Mouse (Mus musculus) brain, embryonic 14.5 days (tissue): Measurements from ENCODE around the gene Serhl. TPM values are rescaled to one million over a fixed set of nuclear protein-coding genes. Genes with fewer than 3 reads are reported as not detected.

Experiments used
- DNase-seq: peaks from one replicate; pipeline ENCODE4 v3.0.0-alpha.2; 2011; ENCODE audit warnings: low read depth
- CTCF ChIP-seq: fragments of 200-500 bp; IDR thresholded peaks from 2 replicates; pipeline ENCODE4 v1.5.1; 2012; ENCODE audit warnings: inconsistent platforms, mild to moderate bottlenecking, moderate library complexity, borderline replicate concordance; ENCODE audit not compliant: insufficient read depth, insufficient read length; ENCODE audit errors: extremely low read depth
- POLR2A ChIP-seq: fragments of 200-500 bp; IDR thresholded peaks from 2 replicates; pipeline ENCODE4 v1.6.1; 2012; ENCODE audit warnings: mild to moderate bottlenecking, inconsistent platforms, borderline replicate concordance; ENCODE audit not compliant: poor library complexity, insufficient read depth, insufficient read length, severe bottlenecking; ENCODE audit errors: extremely low read depth
- polyA plus RNA-seq: library from polyadenylated mRNA; depleted of rRNA; stranded (reverse); fragments of >200 nt; gene quantifications from 2 replicates; pipeline ENCODE4 v1.2.3, GENCODE M21; 2012

Gene Serhl
- polyA plus RNA-seq, 1 experiment: 7.6 TPM

GRCm38 (mm10) chr15:83088495-83089428, 544 bp upstream of the Serhl start:
- TF ChIP-seq POLR2A (no peak), CTCF (no peak)
- peak; percentile 44 for DNase-seq

DNA sequence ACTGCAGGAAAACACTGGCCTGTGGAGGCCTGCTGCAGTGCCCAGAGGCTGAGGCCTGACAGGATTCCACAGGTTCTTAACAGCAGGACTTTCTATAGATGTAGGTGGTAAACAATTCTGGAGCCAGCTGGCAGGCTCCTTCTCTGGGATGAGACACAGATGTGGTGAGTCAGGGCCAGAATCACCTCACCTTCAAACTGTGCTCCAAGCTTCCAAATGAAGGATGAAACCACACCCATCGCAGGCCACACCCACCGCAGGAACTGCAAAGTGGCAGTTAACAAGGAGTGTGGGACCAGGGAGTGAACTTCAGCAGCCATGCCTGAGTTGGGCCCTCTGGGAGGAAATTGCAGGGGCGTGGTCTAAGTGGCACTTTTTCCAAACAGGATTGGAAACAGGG, 1.6 kb downstream of the Serhl start:
- no peak for DNase-seq

GRCm38 (mm10) chr15:83093687-83094086, 4.4 kb downstream of the Serhl start:
- no peak for DNase-seq
- no peak for TF ChIP-seq CTCF
- no peak for TF ChIP-seq POLR2A

More for the DNA sequence above, 1.6 kb downstream of the Serhl start:
- no peak for TF ChIP-seq POLR2A
- no peak for TF ChIP-seq CTCF

GRCm38 (mm10) chr15:83095950-83096349, 6.6 kb downstream of the Serhl start:
- peak; percentile 20 for DNase-seq
- TF ChIP-seq CTCF (peak; percentile 50; the same call in 1 of the 2 replicates), POLR2A (no peak)

- TF ChIP-seq POLR2A: no peak
- no peak for TF ChIP-seq CTCF
- peak; percentile 86 for DNase-seq
Observed at GRCm38 (mm10) chr15:83099533-83100331, 10.4 kb downstream of the Serhl start.

DNA sequence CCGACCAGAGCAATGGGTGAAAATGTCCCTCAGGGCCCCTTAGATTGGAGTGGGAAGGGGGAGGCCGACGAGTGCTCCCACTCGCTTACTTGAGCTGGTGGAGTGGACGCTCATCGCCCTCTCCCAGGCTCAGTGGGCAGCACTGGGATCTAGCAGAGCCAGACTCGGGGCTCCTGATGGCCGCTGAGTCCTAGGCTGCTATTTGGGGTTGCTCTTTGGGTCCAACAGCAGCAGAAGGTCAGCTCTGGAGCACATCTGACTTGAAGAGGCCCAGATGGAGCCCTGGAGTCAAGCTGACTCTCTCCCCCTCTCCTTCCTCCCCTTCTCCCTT, 11.0 kb downstream of the Serhl start:
- DNase-seq: no peak
- no peak for TF ChIP-seq POLR2A
- TF ChIP-seq CTCF: no peak

GRCm38 (mm10) chr15:83103111-83103510, 13.8 kb downstream of the Serhl start:
- DNase-seq: no peak
- no peak for TF ChIP-seq CTCF
- TF ChIP-seq POLR2A: no peak

DNA sequence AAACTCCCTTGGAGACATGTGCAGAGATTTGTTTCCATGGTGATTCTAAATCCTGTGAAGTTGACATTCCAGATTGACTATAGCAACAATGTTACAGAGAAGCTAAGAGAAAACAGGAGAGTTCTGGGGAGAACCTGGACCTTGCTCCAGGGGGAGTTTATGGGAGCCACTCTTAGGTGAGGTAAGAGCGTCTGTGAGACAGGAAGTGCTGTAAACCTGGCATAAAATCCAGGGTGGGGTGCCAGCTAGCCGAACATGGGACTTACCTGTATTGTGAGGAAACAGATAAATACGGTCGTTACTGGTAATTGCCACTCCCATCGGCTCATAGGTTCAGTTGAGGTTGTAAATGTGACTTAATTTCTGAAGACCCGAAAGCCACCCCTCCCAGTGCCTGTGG, 17.1 kb downstream of the Serhl start:
- no peak for TF ChIP-seq POLR2A
- TF ChIP-seq CTCF: no peak
- DNase-seq: no peak

- no peak for DNase-seq
- TF ChIP-seq CTCF: no peak
- no peak for TF ChIP-seq POLR2A
Observed at GRCm38 (mm10) chr15:83107814-83108213, 18.5 kb downstream of the Serhl start.

- TF ChIP-seq POLR2A (no peak), CTCF (no peak)
- no peak for DNase-seq
Observed at GRCm38 (mm10) chr15:83111290-83111689, 22.0 kb downstream of the Serhl start.

GRCm38 (mm10) chr15:83111874-83112273, 22.6 kb downstream of the Serhl start:
- no peak for DNase-seq
- TF ChIP-seq POLR2A: no peak

GRCm38 (mm10) chr15:83112898-83113297, 23.6 kb downstream of the Serhl start:
- DNase-seq: peak; percentile 66
- TF ChIP-seq CTCF (peak; percentile 75), POLR2A (no peak)

DNA sequence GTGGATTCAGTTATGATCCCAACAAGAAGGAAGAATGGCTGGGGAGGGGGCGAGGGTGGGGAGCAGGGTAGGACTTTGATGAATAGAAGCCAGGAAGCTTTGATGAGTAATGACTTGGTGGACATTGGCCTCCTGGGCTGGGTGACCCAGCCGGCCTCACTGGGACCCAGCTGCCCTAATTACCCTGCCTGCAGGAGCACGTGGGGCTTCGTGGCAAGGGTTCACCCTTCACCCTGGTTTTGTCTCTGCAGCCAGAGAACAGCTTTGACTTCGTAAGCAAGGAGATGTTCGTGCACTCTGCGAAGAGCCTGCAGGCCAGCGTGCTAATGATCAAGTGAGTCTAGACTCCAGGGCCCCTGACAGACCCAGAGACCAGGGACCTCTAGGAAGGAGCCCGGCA, 24.8 kb downstream of the Serhl start:
- DNase-seq: no peak
- no peak for TF ChIP-seq CTCF
- TF ChIP-seq POLR2A: no peak
